Mouse (Mus musculus): ENCODE results near the gene Gas7. TPM values are rescaled to one million over a fixed set of nuclear protein-coding genes. Genes with fewer than 3 reads are reported as not detected.
A peak's percentile ranks its signal among the peaks of the same experiment; 100 is the strongest.

Gene Gas7
- polyA plus RNA-seq, 1 experiment from 2014 or later = 57.8 TPM

DNA sequence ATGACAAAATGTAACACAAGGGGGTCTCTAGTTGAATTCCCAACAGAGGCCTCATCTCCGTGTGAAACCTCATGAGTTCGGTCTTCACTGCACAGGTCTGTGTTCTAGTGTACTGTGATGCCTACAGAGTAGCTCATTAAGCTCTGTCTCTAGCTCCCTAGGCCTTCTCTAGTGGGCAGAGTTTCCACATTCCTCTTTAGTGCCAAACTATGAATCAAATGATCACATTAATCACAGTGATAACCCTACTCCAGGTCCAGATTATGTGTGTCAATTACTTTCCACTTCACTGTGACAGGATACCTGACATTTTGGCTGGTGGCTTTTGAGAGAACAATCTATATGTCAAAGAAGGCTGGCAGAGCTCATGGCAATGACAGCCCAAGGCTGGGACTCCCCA lies 44.9 kb downstream of the Gas7 start:
- H3K36me3 ChIP-seq = no peaks in the 10 kb centered on the region
- 86% methylated on average over 2 of the region's 2 CpGs for WGBS
- H3K27ac ChIP-seq (replicated peaks) = no peak overlapping the region
- H3K9ac ChIP-seq (replicated peaks) = no peak overlapping the region
- no peaks in the 10 kb centered on the region for H3K9me3 ChIP-seq
- no peaks in the 10 kb centered on the region for H3K27me3 ChIP-seq
- no peak overlapping the region for H3K4me2 ChIP-seq (replicated peaks)
- H3K4me1 ChIP-seq = no peaks in the 10 kb centered on the region
- ATAC-seq (replicated peaks) = no peak
- no peak overlapping the region for H3K4me3 ChIP-seq

DNA sequence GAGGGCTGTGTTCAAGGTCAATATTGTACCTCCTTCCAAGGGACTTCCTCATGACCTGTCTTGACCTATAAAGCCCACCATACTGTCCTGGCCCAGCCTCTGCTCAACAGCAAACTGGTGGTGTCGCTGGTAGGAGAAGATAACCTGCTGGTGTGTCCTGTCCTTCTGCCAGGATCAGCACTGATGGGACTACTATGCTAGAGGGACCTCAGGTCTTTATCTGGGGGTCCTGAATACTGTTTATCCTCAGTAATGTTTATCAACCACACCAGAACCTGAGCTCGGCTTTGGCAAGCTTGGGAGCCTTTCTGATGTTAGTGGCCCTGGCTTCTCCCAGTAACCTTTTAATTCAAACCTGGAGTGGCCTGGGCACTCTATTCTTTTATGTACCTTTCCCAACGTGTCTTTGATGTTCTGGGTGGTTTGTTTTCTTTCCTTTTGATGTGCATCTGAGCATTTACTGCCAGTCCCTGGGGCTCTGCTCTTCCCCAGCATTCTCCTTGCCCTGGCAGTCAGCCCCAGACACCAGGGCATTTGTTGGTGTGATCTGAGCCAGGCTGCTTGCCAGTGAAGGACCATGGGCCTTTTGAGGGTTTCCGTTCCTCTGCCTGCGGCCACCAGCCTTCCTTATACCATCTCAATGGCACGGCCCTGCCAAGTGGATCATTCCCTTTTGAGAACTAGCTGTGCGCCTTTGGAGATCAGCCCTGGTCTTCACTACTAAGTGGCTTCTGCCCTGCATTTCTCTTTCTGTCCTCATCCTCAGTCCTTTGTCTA lies 46.4 kb downstream of the Gas7 start:
- Histone ChIP-seq H3K9ac (replicated peaks) (no peak overlapping the region), H3K4me2 (replicated peaks) (no peak overlapping the region), H3K27ac (replicated peaks) (no peak overlapping the region), H3K4me3 (no peak overlapping the region), H3K4me1 (no peaks in the 10 kb centered on the region), H3K9me3 (no peaks in the 10 kb centered on the region), H3K27me3 (no peaks in the 10 kb centered on the region), H3K36me3 (no peaks in the 10 kb centered on the region)
- ATAC-seq (replicated peaks) = no peak
- WGBS = 63% methylated on average over 7 of the region's 7 CpGs

DNA sequence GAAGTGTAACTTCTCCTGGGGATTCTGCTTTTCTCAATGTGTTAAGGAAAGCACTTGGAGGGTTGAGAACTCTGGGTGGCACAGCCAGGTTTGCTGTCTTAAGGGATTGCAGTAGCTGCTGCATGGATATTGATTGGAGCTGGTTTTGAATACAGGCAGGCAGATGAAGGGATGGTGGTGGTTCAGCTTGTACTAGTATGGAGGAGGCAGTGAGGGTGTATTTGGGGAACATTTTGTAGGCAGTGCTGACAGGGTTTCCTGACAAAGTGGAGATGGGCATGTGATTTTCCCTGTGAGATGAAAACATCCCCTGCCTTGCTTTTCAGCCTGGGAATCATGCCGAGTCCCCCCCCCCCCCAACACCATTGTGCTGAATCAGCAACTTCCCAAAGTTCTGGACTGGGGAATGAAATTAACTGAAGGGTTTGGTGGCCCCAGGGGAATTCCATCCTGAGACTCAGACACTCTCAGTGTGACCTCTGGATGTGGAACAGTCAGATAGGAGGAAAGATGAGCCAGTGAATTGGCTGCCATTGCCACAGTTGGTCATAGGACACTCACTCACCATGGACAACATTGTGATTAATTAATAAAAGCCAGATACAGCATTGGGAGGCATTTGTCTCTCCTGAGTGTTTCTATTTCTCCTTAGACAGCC lies 54.1 kb downstream of the Gas7 start:
- H3K36me3 ChIP-seq = no peaks in the 10 kb centered on the region
- whole genome bisulfite sequencing = 80% methylated on average over 1 of the region's 1 CpGs
- H3K4me3 ChIP-seq = no peak overlapping the region
- no peak overlapping the region for H3K9ac ChIP-seq (replicated peaks)
- no peak overlapping the region for H3K4me2 ChIP-seq (replicated peaks)
- no peaks in the 10 kb centered on the region for H3K4me1 ChIP-seq
- no peak for ATAC-seq (replicated peaks)
- H3K27me3 ChIP-seq = no peaks in the 10 kb centered on the region
- H3K9me3 ChIP-seq = no peaks in the 10 kb centered on the region
- no peak overlapping the region for H3K27ac ChIP-seq (replicated peaks)

DNA sequence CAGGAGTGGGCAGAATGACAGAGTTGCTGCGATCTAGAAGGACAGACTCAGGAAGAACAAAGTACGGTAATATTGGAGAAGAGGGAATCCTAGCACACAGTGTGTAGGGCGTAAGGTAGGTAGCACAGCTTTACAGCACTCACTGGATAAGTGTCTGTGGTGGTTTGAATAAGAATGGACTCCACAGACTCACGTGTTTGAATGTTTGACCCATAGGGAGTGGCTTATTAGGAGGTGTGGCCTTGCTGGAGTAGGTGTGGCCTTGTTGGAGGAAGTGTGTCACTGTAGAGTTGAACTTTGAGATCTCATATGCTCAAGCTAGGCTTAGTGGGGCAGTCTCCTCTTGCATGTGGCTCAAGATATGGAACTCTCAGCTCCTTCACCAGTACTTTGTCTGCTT lies 55.6 kb downstream of the Gas7 start:
- no peaks in the 10 kb centered on the region for H3K27me3 ChIP-seq

DNA sequence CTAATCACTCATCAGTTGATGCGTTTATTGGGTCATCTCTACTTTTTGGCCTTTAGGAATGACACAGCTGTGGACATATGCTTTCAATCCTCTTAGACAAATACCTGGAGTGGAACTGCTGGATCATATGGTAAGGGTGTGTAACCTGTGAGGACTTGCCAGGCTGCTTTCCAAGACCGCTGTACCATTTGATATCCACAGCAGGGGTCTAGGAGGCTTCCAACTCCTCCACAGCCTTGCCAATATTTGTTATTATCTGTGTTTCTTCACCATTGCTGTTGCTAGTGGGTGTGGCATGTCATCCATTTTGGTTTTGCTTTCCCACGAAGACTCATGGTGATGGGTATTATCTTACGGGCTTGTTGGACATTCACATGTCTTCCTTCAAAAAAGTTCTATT lies 57.8 kb downstream of the Gas7 start:
- no peaks in the 10 kb centered on the region for H3K4me1 ChIP-seq
- WGBS = 87% methylated on average over 4 of the region's 4 CpGs
- H3K9me3 ChIP-seq = no peaks in the 10 kb centered on the region
- no peak overlapping the region for H3K4me3 ChIP-seq
- H3K9ac ChIP-seq (replicated peaks) = no peak overlapping the region
- H3K36me3 ChIP-seq = no peaks in the 10 kb centered on the region
- H3K4me2 ChIP-seq (replicated peaks) = no peak overlapping the region
- no peaks in the 10 kb centered on the region for H3K27me3 ChIP-seq
- ATAC-seq (replicated peaks) = no peak
- no peak overlapping the region for H3K27ac ChIP-seq (replicated peaks)

More for the DNA sequence above, 55.6 kb downstream of the Gas7 start:
- H3K27ac ChIP-seq (replicated peaks) = no peak overlapping the region
- H3K4me1 ChIP-seq = no peaks in the 10 kb centered on the region
- H3K9me3 ChIP-seq = no peaks in the 10 kb centered on the region
- H3K9ac ChIP-seq (replicated peaks) = no peak overlapping the region
- WGBS = 83% methylated on average over 4 of the region's 4 CpGs
- H3K36me3 ChIP-seq = no peaks in the 10 kb centered on the region
- ATAC-seq (replicated peaks) = no peak
- no peak overlapping the region for H3K4me2 ChIP-seq (replicated peaks)
- H3K4me3 ChIP-seq = no peak overlapping the region

DNA sequence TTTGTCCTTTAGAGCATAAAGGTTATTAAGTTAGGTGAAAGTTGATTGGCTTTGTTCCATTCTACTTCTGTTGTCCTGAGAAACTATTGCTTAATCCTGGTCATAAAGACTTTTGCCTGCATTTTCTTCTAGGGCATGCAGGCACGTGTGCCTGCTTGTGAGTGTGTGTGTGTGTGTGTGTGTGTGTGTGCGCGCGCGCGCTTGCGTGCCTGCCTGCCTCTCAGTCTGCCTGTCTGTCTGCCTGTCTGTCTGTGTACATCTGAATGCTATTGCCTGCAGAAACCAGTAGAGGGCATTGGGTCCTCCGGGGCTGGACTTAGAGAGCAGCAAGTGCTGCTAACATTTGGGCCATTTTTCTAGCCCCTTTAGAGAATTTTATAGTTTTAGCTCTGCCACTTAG lies 59.2 kb downstream of the Gas7 start:
- no peaks in the 10 kb centered on the region for H3K36me3 ChIP-seq
- H3K4me3 ChIP-seq = no peak overlapping the region
- 88% methylated on average over 8 of the region's 8 CpGs for WGBS
- H3K9ac ChIP-seq (replicated peaks) = no peak overlapping the region
- H3K27me3 ChIP-seq = no peaks in the 10 kb centered on the region
- no peaks in the 10 kb centered on the region for H3K4me1 ChIP-seq
- no peak overlapping the region for H3K27ac ChIP-seq (replicated peaks)
- H3K4me2 ChIP-seq (replicated peaks) = no peak overlapping the region
- no peak for ATAC-seq (replicated peaks)
- no peaks in the 10 kb centered on the region for H3K9me3 ChIP-seq

DNA sequence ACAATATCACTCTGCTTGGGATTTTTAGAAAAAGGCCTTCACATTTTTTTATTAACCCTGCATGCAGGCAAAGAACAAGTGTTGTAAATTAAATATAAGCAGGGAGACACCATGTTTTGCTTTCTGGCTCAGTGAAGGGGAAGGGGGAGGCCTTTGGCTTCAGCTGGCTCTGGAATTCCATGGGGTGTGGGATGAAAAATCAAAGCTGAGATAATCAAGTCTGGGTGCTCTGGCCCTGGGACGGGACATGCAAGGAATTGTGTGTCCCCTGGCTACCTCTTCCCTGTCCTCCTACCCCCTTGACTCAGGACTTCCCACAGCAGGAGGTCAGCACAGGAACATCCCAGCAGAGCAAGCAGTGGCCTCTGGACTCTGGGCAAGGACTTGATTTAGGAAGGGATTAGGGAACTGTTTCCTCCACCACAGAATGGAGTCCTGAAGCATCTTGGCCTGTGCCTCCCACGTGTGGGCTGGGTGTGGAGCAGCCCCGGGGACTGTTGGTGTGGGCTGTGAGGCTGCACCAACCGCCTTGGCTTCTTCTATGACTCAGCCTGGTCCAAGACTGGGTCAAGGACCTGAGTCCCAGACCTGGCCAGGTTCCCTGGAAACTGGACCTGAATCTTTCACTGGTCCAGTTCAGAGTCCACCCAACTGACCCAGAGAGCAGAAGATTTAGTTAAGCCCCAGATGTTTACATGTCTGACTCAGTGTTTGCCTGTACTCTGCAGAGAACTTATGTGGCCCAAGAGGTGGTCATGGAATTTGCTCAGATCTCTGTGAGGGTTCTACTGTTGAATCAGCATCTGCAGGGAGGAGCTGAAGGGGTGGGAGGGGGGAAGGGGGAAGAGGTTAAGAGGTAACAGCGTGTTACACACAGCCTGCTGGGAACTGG lies 60.0 kb downstream of the Gas7 start:
- H3K27me3 ChIP-seq = no peaks in the 10 kb centered on the region
- no peak overlapping the region for H3K4me2 ChIP-seq (replicated peaks)
- no peak overlapping the region for H3K9ac ChIP-seq (replicated peaks)
- 45% methylated on average over 5 of the region's 5 CpGs for WGBS
- H3K27ac ChIP-seq (replicated peaks) = no peak overlapping the region
- no peaks in the 10 kb centered on the region for H3K9me3 ChIP-seq
- ATAC-seq (replicated peaks) = no peak
- no peaks in the 10 kb centered on the region for H3K4me1 ChIP-seq
- no peak overlapping the region for H3K4me3 ChIP-seq
- no peaks in the 10 kb centered on the region for H3K36me3 ChIP-seq

DNA sequence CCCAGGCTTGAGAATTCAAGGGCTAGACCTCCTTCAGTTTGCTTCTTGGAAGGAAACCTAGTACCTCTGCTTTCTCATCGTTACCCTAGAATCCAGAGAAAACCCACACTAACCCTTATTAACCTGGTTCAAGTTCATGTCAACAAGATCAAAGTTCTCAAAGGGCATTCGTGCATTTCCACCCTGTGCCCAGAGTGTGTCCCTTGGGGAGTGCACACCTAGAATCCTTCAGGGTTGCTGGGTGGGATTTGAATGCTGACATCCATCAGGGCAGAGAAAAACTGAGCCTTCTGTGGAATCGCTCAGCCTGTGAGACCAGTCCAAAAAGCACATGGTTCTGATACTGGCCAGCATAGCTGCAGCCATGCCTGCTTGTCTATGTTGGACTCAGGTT lies 60.7 kb downstream of the Gas7 start:
- Histone ChIP-seq H3K9me3 (no peaks in the 10 kb centered on the region), H3K36me3 (no peaks in the 10 kb centered on the region)

DNA sequence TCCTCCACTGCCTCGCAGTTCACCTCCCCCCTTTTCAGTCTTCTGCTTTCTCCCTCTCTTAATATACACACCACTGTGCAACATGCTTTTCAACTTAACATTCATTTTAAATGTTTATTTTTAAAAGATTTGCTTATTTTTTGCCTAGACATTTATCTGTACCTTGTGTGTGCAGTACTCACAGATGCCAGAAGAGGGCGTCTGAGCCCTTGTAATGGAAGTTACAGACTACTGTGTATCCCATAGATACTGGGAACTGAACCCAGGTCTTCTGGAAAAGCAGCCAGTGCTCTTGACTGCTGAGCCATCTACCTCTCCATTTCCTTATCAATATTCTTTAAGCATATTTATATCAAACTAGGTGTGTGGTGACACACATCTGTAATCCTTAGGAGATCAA lies 62.5 kb downstream of the Gas7 start:
- Histone ChIP-seq H3K27me3 (no peaks in the 10 kb centered on the region), H3K4me3 (no peak overlapping the region), H3K9ac (replicated peaks) (no peak overlapping the region), H3K4me2 (replicated peaks) (no peak overlapping the region), H3K36me3 (no peaks in the 10 kb centered on the region), H3K27ac (replicated peaks) (no peak overlapping the region), H3K4me1 (no peaks in the 10 kb centered on the region), H3K9me3 (no peaks in the 10 kb centered on the region)
- no peak for ATAC-seq (replicated peaks)
- 70% methylated on average over 2 of the region's 2 CpGs for WGBS

More for the DNA sequence above, 60.7 kb downstream of the Gas7 start:
- Histone ChIP-seq H3K27ac (replicated peaks) (no peak overlapping the region), H3K27me3 (no peaks in the 10 kb centered on the region), H3K4me2 (replicated peaks) (no peak overlapping the region), H3K4me3 (no peak overlapping the region), H3K9ac (replicated peaks) (no peak overlapping the region), H3K4me1 (no peaks in the 10 kb centered on the region)
- 87% methylated on average over 3 of the region's 3 CpGs for WGBS
- ATAC-seq (replicated peaks) = no peak

DNA sequence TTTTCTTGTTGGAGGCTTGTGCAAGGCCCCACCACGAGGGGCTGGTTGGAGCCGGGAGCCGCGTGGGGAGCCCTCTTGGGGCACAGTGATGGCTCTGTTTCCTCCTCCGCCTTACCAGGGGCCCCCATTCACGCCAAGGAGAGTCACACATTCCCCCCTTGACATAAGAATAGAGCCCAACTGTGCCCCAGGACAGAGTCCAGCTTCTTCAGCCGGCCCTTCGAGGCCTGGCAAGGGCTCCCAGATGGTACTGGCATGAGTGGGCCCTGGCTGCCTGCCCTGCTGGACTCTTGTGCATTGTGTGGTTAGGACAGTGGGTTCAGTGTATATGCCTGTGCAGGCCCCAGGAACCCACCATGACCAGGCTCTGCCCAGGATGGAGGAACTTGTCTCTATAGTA lies 63.7 kb downstream of the Gas7 start:
- Histone ChIP-seq H3K4me2 (replicated peaks) (no peak overlapping the region), H3K4me1 (no peaks in the 10 kb centered on the region), H3K36me3 (no peaks in the 10 kb centered on the region), H3K4me3 (no peak overlapping the region), H3K9me3 (no peaks in the 10 kb centered on the region), H3K27me3 (no peaks in the 10 kb centered on the region), H3K9ac (replicated peaks) (no peak overlapping the region), H3K27ac (replicated peaks) (no peak overlapping the region)
- 83% methylated on average over 8 of the region's 8 CpGs for WGBS
- ATAC-seq (replicated peaks) = no peak

DNA sequence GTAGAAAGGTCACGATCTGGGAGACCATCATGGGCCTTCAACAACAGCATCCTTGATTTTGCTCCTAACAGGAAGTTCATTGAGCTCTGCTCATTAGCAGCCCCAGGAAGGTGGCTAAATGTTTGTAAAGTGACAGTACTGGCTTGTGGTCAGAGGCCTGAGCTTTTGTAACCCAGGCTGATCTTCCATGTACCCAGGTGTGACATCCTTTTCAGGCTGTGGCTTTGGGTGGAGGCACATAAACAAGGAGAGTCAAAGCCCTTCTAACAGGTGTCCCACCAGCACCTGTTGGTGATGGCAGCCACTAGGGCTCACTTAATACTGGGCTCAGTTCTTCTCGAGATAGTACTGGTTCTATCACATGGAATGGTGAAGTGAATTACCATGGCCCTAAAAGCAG lies 67.4 kb downstream of the Gas7 start:
- 86% methylated on average over 2 of the region's 2 CpGs for WGBS
- Histone ChIP-seq H3K4me2 (replicated peaks) (no peak overlapping the region), H3K4me1 (peaks cover 13% of the 10 kb centered on the region; the same call in 1 of the 2 replicates), H3K27ac (replicated peaks) (no peak overlapping the region), H3K9ac (replicated peaks) (no peak overlapping the region), H3K4me3 (no peak overlapping the region), H3K27me3 (no peaks in the 10 kb centered on the region), H3K9me3 (no peaks in the 10 kb centered on the region), H3K36me3 (no peaks in the 10 kb centered on the region)
- ATAC-seq (replicated peaks) = no peak

DNA sequence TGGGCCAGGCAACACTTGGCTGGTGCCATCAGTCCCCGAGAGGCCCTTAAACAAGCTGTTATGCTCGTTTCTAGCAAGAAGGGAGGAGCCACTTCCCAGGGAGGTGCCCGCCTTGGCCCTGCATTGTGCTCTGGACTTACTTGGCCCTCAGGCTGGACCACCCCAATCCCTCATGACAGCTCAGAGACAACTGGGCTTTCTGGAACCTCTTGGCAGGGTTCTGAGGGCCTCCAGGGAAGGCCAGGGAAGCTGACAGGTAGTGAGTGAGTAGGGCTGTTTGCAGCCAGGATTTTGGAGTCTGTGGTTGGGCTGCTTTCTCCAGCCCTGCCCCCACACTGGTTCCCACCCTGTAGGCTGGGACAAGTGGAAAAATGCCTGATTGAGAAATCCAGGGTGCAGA lies 68.6 kb downstream of the Gas7 start:
- no peak overlapping the region for H3K27ac ChIP-seq (replicated peaks)

More for the DNA sequence above, 68.6 kb downstream of the Gas7 start:
- 0 out of 2 replicates have a peak, but pooled peaks have one; percentile 11 for ATAC-seq (replicated peaks)
- Histone ChIP-seq H3K36me3 (no peaks in the 10 kb centered on the region), H3K9me3 (no peaks in the 10 kb centered on the region), H3K4me1 (peaks cover 13% of the 10 kb centered on the region; the same call in 1 of the 2 replicates), H3K27me3 (no peaks in the 10 kb centered on the region), H3K4me2 (replicated peaks) (no peak overlapping the region), H3K9ac (replicated peaks) (no peak overlapping the region), H3K4me3 (no peak overlapping the region)
- 32% methylated on average over 3 of the region's 3 CpGs for WGBS
